Mouse (Mus musculus): ENCODE measurements at regions not wholly inside any gene's neighbourhood (a gene's known extent, or its start where the extent isn't known, plus 50 kb on each side); places are given as distances from the start of the nearest gene placed in this dataset.

DNA sequence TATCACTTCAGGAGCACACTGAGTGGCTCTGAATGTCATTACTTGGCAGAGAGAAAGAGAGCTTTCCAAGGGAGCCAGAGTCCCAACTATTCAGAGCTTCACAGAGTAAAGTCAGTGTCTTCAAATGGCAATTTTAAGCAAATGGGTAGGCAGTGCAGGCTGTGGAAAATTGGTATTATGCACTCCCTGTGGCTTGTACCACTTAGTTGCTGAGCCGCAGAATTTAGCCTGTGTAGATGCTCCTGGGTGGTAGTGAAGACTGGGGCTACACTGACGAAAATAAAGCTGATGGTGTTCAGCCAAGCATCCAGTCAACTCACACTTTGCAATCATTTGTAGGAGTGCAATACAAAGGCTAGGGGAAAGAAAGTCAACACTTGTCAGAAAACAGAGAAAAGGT is 2114.4 kb downstream of the Pcdh9 start:
- peak in 1 of 2 experiments; percentile 5 for DNase-seq
